Mouse (Mus musculus) CH12F3 (cell line): ENCODE measurements around the gene Kif2a.
"Not testable (repeated sequence)": the region's sequence is repeated elsewhere in the genome, so short reads cannot be mapped to it uniquely, and the experiment has no call there.

ENCODE experiments used
- in situ Hi-C: fragments of 300-500 bp; cut with MboI; formaldehyde crosslinking; loops from 2 replicates; pipeline ENCODE4 v1.14.3; 2020; ENCODE audit warnings: low sequenced_read_pairs

Gene Kif2a

DNA sequence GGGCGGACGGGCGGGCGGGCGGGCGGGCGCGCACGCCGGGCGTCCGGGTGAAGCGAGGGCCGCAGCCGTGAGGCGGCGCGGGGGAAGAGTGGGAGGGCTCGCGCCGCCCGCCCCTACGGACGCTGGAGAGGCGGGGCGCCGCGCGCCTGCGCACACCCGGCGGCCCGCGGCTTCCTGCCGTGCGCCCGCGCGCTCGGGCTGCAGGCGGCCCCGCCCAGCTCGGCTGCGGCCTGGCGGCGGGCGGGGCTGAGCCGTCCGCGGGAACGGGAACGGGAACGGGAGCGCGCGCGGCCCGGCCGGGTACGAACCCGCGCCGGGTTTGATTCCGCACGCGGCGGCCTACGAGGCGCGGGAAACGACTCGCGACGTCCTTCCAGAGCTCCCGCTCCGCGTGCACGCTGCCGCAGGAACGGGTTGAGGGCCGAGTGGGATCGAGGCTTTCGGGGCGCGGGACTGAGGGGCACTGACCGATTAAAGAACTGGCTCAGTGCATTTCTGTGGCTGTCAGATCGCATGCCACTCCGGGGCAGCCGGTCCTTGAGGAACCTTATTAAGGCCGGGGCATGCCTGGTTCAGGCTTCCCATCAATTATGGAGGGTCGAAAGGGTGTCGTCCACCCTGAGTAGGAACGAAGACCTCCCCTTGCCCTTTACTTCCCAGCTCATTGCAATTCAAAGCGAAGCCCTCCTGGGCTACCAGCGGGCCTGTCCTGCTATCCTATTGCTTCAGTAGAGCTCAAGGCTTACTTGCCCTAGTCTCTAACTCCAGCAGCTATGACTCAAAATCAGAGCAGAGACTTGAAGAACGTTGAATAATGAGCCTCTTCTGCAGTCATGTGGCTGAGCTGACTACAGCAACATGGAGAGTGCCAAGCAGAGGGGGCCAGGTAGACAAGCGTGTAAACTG is 593 bp upstream of the Kif2a start:
- in situ Hi-C loops = no loop called here

DNA sequence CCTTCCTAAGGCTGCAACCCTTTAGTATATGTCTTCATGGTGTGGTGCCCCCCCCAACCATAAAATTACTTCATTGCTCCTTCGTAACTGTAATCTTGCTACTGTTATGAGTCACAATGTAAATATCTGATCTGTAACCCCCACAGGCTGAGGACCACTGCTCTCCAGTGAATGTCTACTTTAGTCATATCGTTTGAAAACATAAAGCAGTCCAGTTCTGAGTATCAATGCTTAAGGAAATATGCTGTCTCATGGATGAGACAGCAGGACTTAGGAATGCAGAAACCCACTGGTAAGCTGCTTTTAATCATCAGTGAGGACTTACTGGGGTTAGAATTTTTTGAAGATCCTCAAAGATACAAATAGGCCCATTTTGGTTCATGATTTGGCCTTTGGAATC is 2.5 kb downstream of the Kif2a start:
- in situ Hi-C loops = no loop called here

DNA sequence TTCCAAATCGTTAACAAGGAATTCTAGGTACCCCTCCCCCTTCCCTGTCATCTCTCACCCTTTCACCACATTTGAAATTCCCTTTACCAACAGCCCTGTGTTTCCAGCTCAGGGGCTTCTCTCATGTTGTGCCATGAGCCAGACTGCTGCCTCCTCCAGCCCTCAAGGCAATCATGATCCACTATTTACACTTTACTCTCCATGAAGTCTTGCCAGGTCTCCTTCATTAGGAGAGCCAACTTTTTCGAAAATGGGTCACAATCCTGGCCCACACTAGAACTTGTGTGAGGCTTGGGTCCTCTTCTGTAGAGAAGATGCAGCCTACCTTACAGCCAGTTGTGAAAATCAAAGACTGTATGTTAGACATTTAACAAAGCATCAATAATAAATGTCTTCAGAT is 8.0 kb downstream of the Kif2a start:
- in situ Hi-C loops = no loop called here

DNA sequence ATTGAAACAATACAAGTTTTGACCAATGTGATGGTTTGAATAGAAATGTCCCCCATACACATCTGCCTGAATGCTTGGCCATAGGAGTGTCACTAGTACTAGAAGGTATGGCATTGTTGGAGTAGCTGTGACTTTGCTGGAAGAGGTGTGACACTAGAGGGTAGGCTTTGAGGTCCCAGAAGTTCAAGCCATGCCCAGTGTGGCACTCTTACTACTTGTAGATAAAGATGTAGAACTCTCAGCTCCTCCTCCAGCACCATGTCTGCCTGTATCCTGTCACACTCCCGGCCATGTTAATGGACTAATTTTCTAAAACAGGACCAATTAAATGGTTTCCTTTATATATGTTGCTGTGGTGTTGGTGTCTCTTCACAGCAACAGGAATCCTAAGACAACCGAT is 10.3 kb downstream of the Kif2a start:
- in situ Hi-C loops = no loop called here

DNA sequence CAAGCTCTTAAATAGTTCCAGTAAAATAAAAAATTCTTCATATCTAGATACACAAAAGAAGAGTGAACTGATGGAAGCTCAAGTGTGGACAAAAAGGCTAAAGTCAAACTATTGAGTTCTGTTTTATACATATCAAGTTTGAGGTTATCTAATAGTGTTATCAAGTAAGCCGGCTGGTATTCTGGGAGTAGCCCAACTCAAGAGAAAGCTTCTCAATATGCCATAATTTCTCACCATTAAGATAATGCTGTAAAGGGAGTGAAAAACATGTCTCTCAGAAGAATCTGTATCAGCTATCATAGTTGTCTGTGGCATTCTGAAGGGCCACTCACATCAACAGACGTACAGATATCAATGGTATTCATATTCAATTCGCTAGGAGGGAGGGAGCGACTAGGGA is 13.8 kb downstream of the Kif2a start:
- in situ Hi-C loops = no loop called here

DNA sequence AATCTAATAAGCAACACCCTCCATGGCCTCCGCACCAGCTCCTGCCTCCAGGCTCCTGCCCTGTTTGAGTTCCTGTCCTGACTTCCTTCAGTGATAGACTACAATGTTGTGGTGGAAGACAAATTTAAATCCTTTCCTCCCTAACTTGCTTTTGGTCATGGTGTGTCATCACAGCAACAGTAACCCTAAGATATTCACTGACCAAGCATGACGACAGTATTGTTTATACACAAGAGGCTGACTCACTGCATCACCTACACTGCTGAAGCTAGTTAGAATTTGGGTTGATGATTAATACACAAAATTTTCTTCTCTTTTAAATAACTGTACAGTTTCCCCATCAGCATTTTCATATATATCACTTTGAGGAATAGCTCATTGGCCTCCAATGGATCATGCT is 18.7 kb downstream of the Kif2a start:
- in situ Hi-C loops = no loop called here

DNA sequence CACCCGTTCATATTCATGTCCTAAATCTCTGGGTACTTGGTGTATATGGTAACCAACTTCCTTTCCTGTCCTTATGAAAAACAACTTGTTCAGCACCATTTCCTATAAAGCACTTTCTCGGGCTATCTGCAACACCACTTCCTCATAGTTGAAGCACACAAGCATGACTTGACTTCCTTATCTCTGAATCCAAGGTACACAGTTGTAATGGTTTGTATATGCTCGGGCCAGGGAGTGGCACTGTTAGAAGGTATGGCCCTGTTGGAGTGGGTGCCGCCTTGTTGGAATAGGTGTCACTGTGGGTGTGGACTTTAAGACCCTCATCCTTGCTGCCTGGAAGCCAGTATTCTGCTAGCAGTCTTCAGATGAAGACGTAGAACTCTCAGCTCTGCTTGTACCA is 23.3 kb downstream of the Kif2a start:
- in situ Hi-C loops = no loop called here

DNA sequence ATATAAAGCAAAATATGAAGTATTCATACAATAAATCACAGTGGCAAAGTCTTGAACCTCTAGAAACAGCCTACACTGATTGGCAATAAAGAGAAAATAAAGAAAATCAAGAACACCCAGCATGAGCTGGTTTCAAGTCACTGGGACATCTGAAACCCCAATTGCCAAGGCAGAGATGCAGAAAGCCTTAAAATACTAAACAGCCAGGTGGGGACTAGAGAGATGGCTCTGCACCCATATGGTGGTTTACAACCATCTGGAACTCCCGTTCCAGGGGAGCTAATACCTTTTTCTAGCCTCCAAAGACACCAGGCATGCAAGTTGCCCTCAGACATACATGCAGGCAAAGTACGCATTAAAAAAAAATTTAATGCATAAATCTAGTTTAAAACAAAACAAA is 23.9 kb downstream of the Kif2a start:
- in situ Hi-C loops = no loop called here

DNA sequence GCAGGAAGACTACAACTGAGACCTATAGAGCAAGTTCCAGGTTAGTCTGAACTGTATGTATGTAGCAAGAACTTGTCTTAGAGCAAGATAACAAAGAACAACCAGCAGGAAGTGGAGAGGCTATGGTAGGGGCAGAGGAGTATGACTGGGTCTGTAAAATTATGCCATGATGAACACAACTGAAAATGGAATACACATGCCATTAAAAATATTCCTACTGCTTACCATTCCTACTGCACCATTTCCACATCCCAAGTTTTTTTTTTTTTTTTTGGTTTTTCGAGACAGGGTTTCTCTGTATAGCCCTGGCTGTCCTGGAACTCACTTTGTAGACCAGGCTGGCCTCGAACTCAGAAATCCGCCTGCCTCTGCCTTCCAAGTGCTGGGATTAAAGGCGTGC is 24.4 kb downstream of the Kif2a start:
- in situ Hi-C loops = not testable (repeated sequence)

DNA sequence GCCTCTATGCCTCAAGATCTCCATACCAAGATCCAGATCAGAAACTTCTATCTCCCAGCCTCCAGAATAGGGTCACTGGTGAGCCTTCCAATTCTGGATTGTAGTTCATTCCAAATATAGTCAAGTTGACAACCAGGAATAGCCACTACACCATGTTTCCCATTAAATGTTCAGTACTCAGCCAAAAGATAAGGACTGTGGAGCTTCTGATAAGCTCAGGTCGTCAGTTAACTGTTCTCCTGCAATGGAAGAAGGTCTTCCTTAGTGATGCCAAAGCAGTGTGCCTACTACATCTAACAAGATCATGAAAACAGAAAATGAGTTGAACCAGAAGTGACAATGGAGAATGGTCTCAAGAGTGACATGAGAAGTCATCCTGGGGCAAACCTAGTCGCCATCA is 25.0 kb downstream of the Kif2a start:
- in situ Hi-C loops = no loop called here

DNA sequence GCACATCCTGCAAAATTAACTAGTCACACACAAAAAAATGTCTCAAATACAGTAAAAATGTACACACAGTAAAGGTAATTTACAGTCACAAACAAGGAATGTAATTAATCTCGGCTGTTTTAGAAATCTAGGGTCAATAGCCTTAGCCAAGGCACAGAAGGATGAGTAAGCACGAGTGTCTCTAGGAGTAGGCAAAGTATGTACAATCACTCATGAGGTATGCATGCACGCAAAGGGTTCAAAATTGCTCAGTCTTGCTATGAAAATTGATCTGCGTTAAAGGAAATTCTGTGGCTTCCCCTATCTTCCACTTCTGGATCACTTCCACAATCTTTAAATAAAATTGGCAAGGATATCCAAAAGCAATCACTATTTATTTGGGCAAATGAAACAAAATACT is 60.4 kb downstream of the Kif2a start:
- in situ Hi-C loops = no loop called here

DNA sequence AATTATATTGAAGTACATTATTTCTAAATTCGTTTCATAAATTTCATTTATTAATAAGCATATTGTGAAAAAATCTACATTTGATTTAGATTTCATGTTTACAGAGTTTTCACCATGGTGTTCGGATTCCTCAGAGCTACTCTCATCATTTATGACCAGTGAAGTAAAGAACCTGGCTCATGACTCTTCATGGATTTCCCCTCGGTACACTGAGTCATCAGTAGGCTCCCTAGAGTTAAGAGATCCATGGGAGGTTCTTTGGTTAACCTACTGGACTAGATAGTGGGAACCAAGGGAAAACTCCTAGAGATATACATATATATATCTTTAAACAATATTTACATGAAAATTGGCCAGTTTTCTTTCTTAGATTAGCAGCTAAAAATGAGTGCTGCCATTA is 61.4 kb downstream of the Kif2a start:
- in situ Hi-C loops = no loop called here

DNA sequence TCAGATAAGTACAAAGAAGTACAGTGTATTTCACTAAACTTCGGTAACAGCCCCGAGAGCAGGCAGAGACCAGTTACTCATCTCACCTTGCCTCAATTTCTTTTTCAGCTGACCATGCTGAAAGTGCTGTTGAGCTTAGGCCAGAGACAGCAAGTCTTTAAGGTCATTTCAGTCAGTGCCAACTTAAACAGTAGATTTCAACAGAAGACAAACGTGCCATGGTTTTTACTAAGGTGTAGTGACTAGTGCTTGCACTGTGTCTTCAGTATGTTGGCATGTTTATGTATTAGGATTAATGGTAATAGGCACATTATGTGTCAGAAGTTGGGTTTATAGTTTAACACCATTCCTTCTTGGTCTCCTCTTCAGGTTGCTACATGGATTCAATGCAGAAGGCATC is 63.6 kb downstream of the Kif2a start:
- in situ Hi-C loops = no loop called here

DNA sequence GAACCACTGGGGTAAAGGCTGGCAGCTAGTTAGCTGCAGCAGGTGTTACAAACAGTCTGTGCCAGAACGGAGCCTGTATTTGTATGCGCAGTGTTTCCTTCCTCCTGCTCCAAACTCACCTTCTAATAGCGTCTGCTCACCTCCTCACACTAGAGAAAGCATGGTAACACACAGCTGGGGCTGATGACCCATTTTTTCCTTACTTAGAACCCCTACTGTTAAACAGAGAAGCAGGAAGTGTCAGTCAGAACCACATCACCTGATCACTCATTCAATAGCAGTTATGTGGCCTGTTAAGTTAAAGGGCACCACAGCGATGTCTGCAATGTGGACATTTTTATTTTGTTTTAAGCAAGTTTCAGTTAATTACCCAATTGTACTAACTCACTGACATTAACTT is 64.4 kb downstream of the Kif2a start:
- in situ Hi-C loops = no loop called here

DNA sequence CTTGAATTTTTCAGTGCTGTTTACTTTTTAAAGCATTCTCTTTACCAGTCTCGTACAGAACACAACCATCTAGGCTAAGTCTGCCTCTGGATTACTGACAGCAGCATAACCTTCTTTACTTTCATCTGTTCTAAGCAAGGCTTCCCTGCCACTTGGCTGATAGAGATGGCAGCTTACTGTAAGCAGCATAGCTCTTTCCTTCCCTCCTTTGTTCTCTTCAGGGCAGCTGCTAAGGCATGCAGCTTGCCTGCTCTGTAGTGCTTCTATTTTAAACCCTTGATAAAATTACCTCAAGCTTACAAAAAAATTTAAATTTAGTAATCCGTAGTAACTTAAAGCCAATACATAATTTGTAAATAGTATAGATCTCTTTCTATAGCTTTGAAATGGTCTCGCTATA is 67.0 kb downstream of the Kif2a start:
- in situ Hi-C loops = no loop called here

DNA sequence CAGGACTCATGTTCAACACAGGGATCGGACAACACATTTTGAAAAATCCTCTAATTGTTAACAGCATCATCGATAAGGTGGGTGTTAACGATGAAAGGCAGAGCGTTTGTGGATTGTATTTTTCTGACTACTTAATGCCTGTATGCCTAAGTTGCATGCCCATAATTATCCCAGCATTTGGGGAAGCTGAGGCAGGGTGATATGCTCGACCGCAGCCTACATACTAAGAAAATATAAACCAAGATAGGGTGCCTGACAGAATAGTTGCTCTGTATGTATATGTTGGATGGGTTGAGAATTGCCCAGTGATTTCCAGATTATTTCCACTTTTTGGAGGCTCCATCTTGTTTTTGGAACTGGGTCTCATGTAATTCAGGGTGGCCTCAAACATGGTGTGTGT is 74.3 kb downstream of the Kif2a start:
- in situ Hi-C loops = no loop called here

DNA sequence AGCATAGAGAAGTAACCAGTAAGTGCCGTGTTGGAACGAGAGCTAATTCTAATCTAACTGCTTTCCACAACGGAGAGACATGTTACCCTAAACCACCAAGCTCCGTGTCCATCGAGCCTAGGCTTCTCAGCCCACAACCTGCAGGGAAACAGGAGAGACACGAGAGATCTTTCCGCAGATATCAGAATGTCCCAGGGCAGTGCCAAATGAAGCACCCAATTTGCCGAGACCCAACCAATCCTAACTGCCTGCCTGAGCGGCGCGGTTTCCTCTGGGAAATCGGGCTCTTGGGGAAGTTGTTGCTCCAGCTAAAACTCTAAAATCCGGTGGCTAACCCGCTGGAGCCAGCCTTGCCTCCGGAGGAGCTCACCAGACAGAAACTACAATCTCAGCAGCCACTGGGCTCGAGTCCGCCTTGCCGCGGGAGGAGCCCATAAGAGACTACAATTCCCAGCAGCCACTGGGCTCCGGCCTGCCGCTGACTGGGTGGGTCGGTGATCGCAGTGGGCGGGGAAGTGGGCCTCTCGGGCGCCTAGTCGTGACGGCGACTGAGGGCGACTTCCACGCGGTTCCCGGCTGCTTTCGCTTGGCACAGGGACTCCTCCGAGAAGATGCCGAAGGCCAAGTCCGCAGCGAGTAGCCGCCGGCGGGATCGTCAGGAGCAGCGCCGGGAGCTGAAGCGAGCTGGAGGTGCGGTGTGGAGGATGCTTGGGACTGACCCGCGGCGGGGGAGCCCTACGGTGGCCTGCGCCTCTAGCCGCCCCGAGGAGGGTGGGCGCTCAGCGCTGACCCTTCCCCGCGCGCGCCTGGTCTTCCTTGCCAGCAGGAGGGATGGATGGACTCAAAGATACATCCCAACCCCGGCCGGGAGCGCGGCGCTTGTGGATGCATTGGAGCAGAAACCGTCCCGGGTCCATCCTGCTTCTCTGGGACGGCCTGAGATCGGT is 75.1 kb downstream of the Kif2a start, which contains the start of gene Dimt1:
TSS of gene Dimt1 (plus strand) at position 534 of the 947 bp plus-strand sequence.
- in situ Hi-C loops = no loop called here

DNA sequence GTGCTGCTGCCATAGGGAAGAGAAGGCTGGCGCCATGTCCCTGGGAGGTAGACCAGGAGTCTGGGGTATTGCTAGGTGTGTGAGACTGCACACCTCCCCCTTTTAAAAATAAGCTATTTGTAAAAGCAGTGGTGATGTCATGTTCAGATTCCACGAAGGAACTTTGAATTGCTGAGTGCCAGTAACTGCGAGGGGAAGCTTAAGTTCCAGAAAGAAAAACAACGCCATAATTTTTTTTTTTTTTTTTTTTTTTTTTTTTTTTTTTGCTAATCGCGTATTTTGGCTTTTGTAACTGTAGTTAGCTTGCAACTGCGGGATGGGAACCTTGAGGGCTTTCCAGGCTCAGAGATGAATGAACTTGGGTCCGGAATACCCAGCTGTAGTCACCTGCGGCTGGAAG is 76.4 kb downstream of the Kif2a start:
- in situ Hi-C loops = no loop called here

DNA sequence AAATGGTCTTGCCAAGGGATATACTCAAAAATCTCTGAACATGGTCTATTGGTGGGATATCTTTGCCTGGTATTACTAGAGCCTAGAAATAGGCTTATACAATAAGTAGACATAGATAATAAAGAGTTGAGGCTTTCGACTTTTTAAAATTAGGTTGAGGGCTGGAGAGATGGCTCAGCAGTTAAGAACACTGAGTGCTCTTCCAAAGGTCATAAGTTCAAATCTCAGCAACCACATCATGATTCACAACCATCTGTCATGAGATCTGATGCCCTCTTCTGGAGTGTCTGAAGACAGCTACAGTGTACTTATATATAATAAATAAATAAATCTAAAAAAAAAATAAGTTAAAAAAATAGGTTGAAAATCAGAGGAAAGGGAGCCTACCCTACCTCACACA is 79.2 kb downstream of the Kif2a start:
- in situ Hi-C loops = no loop called here

DNA sequence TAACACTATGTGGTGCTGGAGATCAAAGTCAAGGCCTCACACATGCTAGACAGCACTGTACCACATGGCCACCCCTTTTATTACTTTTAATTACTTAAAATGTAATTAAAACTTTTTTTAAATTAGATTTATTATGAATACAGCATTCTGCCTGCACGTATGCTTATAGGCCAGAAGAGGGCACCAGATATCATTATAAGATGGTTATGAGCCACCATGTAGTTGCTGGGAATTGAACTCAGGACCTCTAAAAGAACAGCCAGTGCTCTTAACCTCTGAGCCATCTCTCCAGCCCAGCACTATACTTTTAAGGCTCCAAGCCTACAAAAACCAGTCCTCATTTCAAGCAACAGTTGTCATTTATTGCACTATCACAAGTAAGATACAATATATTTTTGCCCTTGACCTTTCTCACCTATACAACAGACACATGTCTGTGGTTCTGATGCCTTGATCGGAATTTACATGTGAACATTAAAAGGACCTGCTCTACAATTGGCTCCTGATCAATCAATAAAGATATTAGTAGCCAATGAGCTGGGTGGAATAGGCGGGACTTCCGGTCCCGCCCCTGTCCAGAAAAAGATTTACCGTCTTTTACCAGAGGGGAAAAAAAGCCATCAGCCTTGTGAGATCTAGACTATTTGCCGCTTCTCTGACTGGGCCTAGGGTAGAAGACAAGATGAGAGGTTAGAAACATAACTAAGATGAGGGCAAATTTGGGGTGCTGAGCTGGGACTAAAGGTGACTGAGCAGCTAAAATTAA is 80.5 kb downstream of the Kif2a start:
- in situ Hi-C loops = no loop called here

DNA sequence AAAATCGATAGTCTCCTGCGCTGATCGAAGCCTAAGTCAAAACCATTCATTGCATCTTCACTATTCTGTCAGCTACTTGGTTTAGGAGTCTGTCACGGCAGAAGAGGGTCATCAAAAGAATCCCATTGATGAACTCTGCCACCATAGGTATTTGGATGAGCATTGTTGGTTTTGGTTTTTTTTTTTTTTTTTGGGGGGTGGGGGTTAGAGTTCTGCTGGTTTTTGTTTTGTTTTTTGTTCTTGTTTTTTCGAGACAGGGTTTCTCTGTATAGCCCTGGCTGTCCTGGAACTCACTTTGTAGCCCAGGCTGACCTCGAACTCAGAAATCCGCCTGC is 84.8 kb downstream of the Kif2a start:
- in situ Hi-C loops = no loop called here
